Mouse (Mus musculus) olfactory bulb, adult 2 months (tissue): ENCODE measurements around the gene Cphx3.
"Not testable (repeated sequence)": the region's sequence is repeated elsewhere in the genome, so short reads cannot be mapped to it uniquely, and the experiment has no call there.

Source experiments
- CTCF ChIP-seq: fragments of 200-500 bp; IDR thresholded peaks from 2 replicates; pipeline ENCODE4 v1.5.1; 2012; ENCODE audit warnings: low read depth, mild to moderate bottlenecking, low read length, moderate library complexity; ENCODE audit not compliant: insufficient read depth
- POLR2A ChIP-seq: fragments of 200-500 bp; IDR thresholded peaks from 2 replicates; pipeline ENCODE4 v1.6.1; 2012; ENCODE audit warnings: mild to moderate bottlenecking, low read depth, low read length, moderate library complexity; ENCODE audit not compliant: insufficient read depth

DNA sequence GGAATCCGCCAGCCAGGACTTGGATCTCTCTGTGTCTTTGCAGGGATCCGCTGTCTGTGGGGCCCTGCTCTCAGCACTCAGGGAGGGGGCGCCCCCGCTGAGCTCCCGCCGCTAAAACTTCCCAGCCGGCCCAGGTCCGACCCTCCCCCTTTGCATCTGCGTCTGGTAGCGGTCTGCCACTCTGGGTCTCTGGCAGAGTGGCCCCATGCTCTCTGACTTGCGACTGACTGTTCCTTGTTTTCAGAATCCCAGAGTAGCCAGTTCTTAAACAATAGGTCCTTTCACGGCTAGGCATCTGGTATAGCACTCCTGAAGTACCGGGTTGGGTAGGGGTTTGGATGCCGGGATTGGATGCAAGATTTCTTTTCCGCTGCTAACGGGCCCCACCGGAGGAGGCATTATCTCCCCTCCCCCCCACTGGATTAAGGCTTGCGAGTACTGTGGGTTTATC lies 36.5 kb downstream of the Cphx3 start:
- not testable (repeated sequence) for TF ChIP-seq CTCF, POLR2A
